Mouse (Mus musculus) liver, embryonic 13.5 days (tissue): Measurements from ENCODE around the gene Tmem145. TPM values are rescaled to one million over a fixed set of nuclear protein-coding genes. Genes with fewer than 3 reads are reported as not detected.
A peak's percentile ranks its signal among the peaks of the same experiment; 100 is the strongest.

Source experiments
- ATAC-seq: fragments of 200-750 bp; cut with Nextera tagmentation; 2 replicates; pipeline ENCODE4 v1.8.0; 2017; ENCODE audit warnings: low read depth, mild to moderate bottlenecking, moderate number of reproducible peaks, moderate library complexity
- DNase-seq: peaks from one replicate; pipeline ENCODE4 v3.0.0; 2022
- H3K27ac ChIP-seq: fragments of 300-500 bp; sonication (generic); 2 replicates; pipeline ENCODE4 v1.5.1; 2015; ENCODE audit warnings: moderate library complexity, mild to moderate bottlenecking, inconsistent platforms
- H3K27me3 ChIP-seq: fragments of 300-500 bp; sonication (generic); 2 replicates; pipeline ENCODE4 v1.6.1; 2015; ENCODE audit warnings: mild to moderate bottlenecking, inconsistent platforms
- H3K36me3 ChIP-seq: fragments of 300-500 bp; sonication (generic); 2 replicates; pipeline ENCODE4 v1.6.1; 2015; ENCODE audit warnings: mild to moderate bottlenecking, inconsistent platforms
- H3K4me1 ChIP-seq: fragments of 300-500 bp; sonication (generic); replicated peaks from 2 replicates; pipeline ENCODE4 v1.6.1; 2015; ENCODE audit warnings: inconsistent platforms
- H3K4me2 ChIP-seq: fragments of 300-500 bp; sonication (generic); 2 replicates; pipeline ENCODE4 v1.6.1; 2015; ENCODE audit warnings: inconsistent platforms, mild to moderate bottlenecking, moderate library complexity
- H3K4me3 ChIP-seq: fragments of 300-500 bp; sonication (generic); replicated peaks from 2 replicates; pipeline ENCODE4 v1.5.1; 2015; ENCODE audit warnings: mild to moderate bottlenecking, inconsistent platforms
- H3K9ac ChIP-seq: fragments of 300-500 bp; sonication (generic); 2 replicates; pipeline ENCODE4 v1.6.1; 2015; ENCODE audit warnings: mild to moderate bottlenecking, inconsistent platforms
- H3K9me3 ChIP-seq: fragments of 300-500 bp; sonication (generic); replicated peaks from 2 replicates; pipeline ENCODE4 v1.6.1; 2016; ENCODE audit warnings: inconsistent platforms
- WGBS: fragments of 180-500 bp; shearing (Covaris S2); methylation state at CpG from one replicate; pipeline ENCODE4 v1.1.7; 2015; ENCODE audit not compliant: insufficient replicate concordance; 5-methylcytosine and 5-hydroxymethylcytosine counted together
- polyA plus RNA-seq: library from polyadenylated mRNA; unstranded; fragments of >200 nt; fragmentation: Nextera tagmentation; extraction: Ambion mirVana; gene quantifications from 2 replicates; pipeline ENCODE4 v1.2.1, GENCODE M21; 2015

Tmem145 gene
- polyA plus RNA-seq, 1 experiment from 2014 or later = 0.10 TPM

DNA sequence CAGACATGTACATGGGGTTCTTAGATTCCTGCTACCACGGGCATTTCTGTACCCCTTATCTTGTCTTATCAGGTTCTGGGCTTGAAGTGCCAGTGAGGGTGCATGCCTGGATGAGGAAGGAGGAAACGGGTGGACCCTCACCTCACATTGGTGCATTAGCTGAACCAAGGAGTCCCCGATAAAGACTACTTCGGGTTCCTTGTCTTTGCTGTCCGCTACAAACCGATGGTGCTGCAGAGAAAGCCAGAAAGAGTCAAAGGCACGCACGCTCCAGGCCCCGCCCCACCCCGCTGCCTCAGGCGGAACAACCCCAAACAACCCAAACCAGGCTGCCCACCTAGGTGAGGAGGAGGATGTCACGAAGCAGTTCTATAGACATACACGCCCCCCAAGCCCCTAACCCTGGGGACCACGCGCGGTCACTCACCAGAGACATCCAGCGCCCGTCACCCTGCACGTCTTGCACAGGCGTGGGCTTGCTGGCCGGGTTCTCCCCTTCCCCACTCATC lies 8.9 kb upstream of the Tmem145 start:
- WGBS = 1% methylated on average over 21 of the region's 21 CpGs
- peak overlapping the region; percentile 77 for H3K9ac ChIP-seq
- ATAC-seq (peak; percentile 29; the same call in 1 of the 2 replicates), DNase-seq (no peak)
- no peaks in the 10 kb centered on the region for H3K27me3 ChIP-seq
- H3K36me3 ChIP-seq = peaks cover 30% of the 10 kb centered on the region
- H3K4me1 ChIP-seq = peaks cover 24% of the 10 kb centered on the region
- peak overlapping the region; percentile 67; the same call in 1 of the 2 replicates for H3K27ac ChIP-seq
- peak overlapping the region; percentile 98 for H3K4me2 ChIP-seq
- H3K4me3 ChIP-seq = peak overlapping the region; percentile 73
- no peaks in the 10 kb centered on the region for H3K9me3 ChIP-seq

GRCm38 (mm10) chr7:25297454-25298325 lies 8.2 kb upstream of the Tmem145 start, which contains the start of gene Pafah1b3:
Gene Pafah1b3, minus strand, starts transcription at chr7:25297986.
- Histone ChIP-seq H3K36me3 (peaks cover 23% of the 10 kb centered on the region), H3K9ac (peak within 1 kb of the TSS; percentile 77), H3K27me3 (peaks cover 5% of the 10 kb centered on the region), H3K27ac (peak within 1 kb of the TSS; percentile 67), H3K4me3 (peak within 1 kb of the TSS; percentile 73), H3K4me2 (peak within 1 kb of the TSS; percentile 98), H3K4me1 (peaks cover 24% of the 10 kb centered on the region), H3K9me3 (no peaks in the 10 kb centered on the region)
- DNase-seq (peak; percentile 73), ATAC-seq (peak; percentile 81)
- WGBS = 1% methylated on average over 52 of the region's 52 CpGs

DNA sequence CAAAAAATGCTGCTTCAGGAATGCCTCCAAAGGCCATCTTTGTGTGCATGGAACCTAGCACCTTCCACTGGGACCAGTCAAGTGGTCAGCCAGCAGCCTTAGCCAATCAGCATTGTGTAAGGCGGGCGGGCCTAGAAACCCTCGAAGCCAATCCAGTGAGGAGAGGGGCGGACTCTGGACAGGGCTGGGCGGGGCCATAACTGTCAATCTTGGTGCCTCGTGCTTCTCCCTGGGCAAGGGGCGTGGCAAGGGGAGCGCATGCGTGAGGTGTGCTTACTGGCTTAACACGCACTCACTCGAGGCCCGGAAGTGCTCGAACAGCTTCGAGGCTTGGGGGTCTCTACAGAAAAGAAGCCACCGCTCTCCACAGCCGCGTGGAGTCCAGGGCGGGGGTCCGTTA lies 4.8 kb upstream of the Tmem145 start, which contains the start of gene Prr19:
Prr19 (plus strand) TSS at position 349 of the 400 bp plus-strand sequence.
- Histone ChIP-seq H3K36me3 (no peaks in the 10 kb centered on the region), H3K4me1 (peaks cover 27% of the 10 kb centered on the region), H3K4me2 (no peak within 1 kb of the TSS), H3K27ac (no peak within 1 kb of the TSS), H3K9ac (no peak within 1 kb of the TSS), H3K27me3 (peaks cover 33% of the 10 kb centered on the region), H3K4me3 (no peak within 1 kb of the TSS), H3K9me3 (no peaks in the 10 kb centered on the region)
- DNase-seq (peak; percentile 55), ATAC-seq (0 out of 2 replicates have a peak, but pooled peaks have one; percentile 25)
- WGBS = 50% methylated on average over 19 of the region's 19 CpGs

DNA sequence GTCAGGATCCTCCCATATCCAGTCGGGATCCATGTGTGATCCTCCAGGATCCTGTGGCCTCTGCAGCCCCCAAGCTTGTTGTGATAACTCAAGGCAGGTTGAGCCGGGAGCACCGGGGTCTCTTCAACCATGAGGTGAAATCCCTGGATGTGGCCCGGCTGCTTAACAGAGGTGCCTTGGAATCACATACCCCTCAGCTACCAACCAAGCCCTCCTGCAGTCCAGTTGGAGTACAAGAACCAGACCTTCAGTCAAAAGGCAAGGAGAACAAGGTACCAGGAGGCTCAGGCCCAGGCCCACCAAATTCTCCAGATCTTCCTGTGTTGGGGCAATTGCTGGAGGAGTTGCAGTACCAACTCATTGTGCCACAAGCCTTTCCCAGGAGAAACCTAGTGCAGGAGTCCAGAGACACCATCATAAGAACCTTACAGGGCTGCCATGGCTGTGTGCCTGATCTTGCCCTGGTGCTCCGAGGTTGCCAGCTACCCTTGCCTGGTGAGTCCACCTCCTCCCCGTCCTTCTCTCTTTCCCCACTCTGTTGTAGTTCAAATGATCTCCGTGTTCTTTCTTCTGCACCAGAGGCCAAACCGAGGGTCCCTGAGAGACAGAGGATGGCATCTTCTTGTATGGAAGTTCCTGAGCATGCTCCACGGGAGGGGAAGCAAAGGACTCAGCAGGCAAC lies 2.8 kb upstream of the Tmem145 start:
- H3K9ac ChIP-seq = no peak overlapping the region
- peaks cover 54% of the 10 kb centered on the region for H3K27me3 ChIP-seq
- no peak overlapping the region for H3K4me2 ChIP-seq
- ATAC-seq = no peak
- peaks cover 9% of the 10 kb centered on the region for H3K4me1 ChIP-seq
- H3K9me3 ChIP-seq = no peaks in the 10 kb centered on the region
- 43% methylated on average over 9 of the region's 9 CpGs for WGBS
- no peak overlapping the region for H3K27ac ChIP-seq
- no peaks in the 10 kb centered on the region for H3K36me3 ChIP-seq
- no peak overlapping the region for H3K4me3 ChIP-seq
- no peak for DNase-seq

- H3K9ac ChIP-seq = no peak overlapping the region
- H3K27me3 ChIP-seq = peaks cover 59% of the 10 kb centered on the region
- DNase-seq = no peak
- WGBS = 65% methylated on average over 3 of the region's 3 CpGs
- H3K4me2 ChIP-seq = no peak overlapping the region
- no peak overlapping the region for H3K4me3 ChIP-seq
- no peaks in the 10 kb centered on the region for H3K36me3 ChIP-seq
- H3K4me1 ChIP-seq = peaks cover 8% of the 10 kb centered on the region
- no peaks in the 10 kb centered on the region for H3K9me3 ChIP-seq
- ATAC-seq = no peak
- H3K27ac ChIP-seq = no peak overlapping the region
These were observed 2.3 kb upstream of the Tmem145 start for GRCm38 (mm10) chr7:25303685-25304006.

DNA sequence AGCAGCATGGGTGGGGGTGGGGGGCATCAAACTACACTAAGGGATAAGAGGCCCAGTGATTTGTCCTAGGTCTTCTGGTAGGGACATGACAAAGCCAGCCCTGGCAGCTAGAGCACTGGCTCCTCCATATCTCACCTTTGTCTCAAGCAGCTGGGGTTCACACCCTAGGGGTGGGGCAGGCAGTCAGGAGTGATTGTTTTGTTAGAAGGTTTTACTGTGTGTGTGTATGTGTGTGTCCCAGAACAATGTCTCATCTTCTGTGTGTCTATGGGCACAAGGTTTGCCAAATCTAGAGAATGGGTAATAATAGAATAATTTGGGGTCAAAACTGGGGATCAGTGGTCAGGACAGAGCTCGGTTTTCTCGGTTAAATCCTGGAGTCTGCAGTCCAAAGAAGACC lies 425 bp upstream of the Tmem145 start:
- Histone ChIP-seq H3K4me3 (peak overlapping the region; percentile 54), H3K4me1 (peaks cover 8% of the 10 kb centered on the region), H3K4me2 (peak overlapping the region; percentile 72), H3K9ac (no peak overlapping the region), H3K27ac (no peak overlapping the region), H3K27me3 (peaks cover 73% of the 10 kb centered on the region), H3K36me3 (no peaks in the 10 kb centered on the region), H3K9me3 (no peaks in the 10 kb centered on the region)
- ATAC-seq (no peak), DNase-seq (no peak)
- WGBS = 0% methylated on average over 2 of the region's 2 CpGs

GRCm38 (mm10) chr7:25306614-25306996 lies 699 bp downstream of the Tmem145 start:
- DNase-seq = no peak
- Histone ChIP-seq H3K4me3 (no peak overlapping the region), H3K9ac (no peak overlapping the region), H3K27ac (no peak overlapping the region), H3K4me1 (peaks cover 8% of the 10 kb centered on the region), H3K27me3 (peaks cover 81% of the 10 kb centered on the region), H3K4me2 (no peak overlapping the region), H3K9me3 (no peaks in the 10 kb centered on the region), H3K36me3 (no peaks in the 10 kb centered on the region)
- 31% methylated on average over 2 of the region's 2 CpGs for WGBS
- no peak for ATAC-seq

DNA sequence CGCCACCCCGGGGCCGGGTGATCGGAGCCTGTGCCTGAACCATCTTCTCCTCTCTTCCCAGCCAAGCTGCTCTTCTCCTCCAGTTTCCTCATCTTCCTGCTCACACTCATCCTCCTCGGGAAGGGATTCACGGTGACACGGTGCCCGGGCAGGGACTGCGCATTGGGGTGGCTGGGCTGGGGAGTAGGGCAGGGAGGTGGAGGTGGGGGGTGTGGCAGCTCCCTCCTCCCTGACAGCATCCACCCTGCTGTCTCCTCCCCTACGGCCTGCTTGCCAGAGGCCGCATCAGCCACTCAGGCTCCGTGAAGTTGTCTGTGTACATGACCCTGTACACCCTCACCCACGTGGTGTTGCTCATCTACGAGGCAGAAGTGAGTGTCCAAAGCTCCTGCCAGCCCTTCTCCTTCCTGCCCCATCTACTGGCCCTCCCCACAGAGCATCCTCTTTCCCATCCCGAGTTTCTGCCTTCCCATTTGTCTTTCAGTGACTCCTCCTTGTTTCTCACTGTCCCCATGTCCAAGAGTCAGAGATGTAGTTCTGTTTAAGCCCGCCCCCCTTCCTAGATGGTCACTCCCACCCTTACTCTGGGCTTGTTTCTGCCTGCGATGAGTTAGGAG lies 2.9 kb downstream of the Tmem145 start:
- Histone ChIP-seq H3K27me3 (peaks cover 87% of the 10 kb centered on the region), H3K9ac (no peak overlapping the region), H3K4me3 (no peak overlapping the region), H3K9me3 (no peaks in the 10 kb centered on the region), H3K36me3 (no peaks in the 10 kb centered on the region), H3K4me1 (peaks cover 8% of the 10 kb centered on the region), H3K27ac (no peak overlapping the region), H3K4me2 (no peak overlapping the region)
- 50% methylated on average over 17 of the region's 17 CpGs for WGBS
- ATAC-seq = no peak
- no peak for DNase-seq

DNA sequence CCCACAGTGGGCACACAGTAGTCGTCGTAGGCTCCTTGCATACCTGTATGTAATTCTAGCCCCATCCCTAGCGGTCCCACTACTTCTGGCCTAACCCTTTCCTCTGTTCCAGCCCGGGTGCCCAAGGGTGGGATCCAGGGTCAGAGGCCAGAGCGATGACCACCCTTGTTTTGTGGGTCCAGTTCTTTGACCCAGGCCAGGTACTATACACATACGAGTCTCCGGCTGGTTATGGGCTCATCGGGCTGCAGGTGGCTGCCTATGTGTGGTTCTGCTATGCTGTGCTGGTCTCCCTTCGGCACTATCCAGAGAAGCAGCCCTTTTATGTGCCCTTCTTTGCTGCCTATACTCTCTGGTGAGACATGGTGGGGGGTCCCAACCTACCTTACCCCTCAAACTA lies 3.5 kb downstream of the Tmem145 start:
- Histone ChIP-seq H3K36me3 (no peaks in the 10 kb centered on the region), H3K27me3 (peaks cover 87% of the 10 kb centered on the region), H3K9me3 (no peaks in the 10 kb centered on the region), H3K4me2 (no peak overlapping the region), H3K4me1 (peaks cover 8% of the 10 kb centered on the region), H3K27ac (no peak overlapping the region), H3K4me3 (no peak overlapping the region), H3K9ac (no peak overlapping the region)
- WGBS = 73% methylated on average over 9 of the region's 9 CpGs
- DNase-seq (no peak), ATAC-seq (no peak)

GRCm38 (mm10) chr7:25311193-25311592 lies 5.3 kb downstream of the Tmem145 start:
- Histone ChIP-seq H3K27me3 (peaks cover 92% of the 10 kb centered on the region), H3K4me1 (peaks cover 15% of the 10 kb centered on the region), H3K9me3 (no peaks in the 10 kb centered on the region), H3K4me3 (no peak overlapping the region), H3K4me2 (no peak overlapping the region), H3K27ac (no peak overlapping the region), H3K36me3 (no peaks in the 10 kb centered on the region), H3K9ac (no peak overlapping the region)
- DNase-seq (no peak), ATAC-seq (no peak)
- WGBS = 62% methylated on average over 11 of the region's 11 CpGs

GRCm38 (mm10) chr7:25313325-25313724 lies 7.4 kb downstream of the Tmem145 start:
- Histone ChIP-seq H3K4me1 (peaks cover 29% of the 10 kb centered on the region), H3K36me3 (no peaks in the 10 kb centered on the region), H3K4me3 (no peak overlapping the region), H3K4me2 (no peak overlapping the region), H3K27me3 (peaks cover 85% of the 10 kb centered on the region), H3K9me3 (no peaks in the 10 kb centered on the region), H3K27ac (no peak overlapping the region), H3K9ac (no peak overlapping the region)
- no peak for ATAC-seq
- no peak for DNase-seq
- WGBS = 32% methylated on average over 7 of the region's 7 CpGs
